ENCODE assay signal across 24 mouse cellular contexts in genomic region chr17:32750611-32751010, GRCm38 (mm10). TPM values are rescaled to one million over a fixed set of nuclear protein-coding genes. Genes with fewer than 3 reads are reported as not detected.
DNase-seq lines count a peak whose midpoint lies in the region; TF ChIP-seq lines count a peak whose summit lies in the region.
"Had no signal": no experiment of that assay in that cellular context is flagged by ENCODE, and none has a peak within 500 bp of the region (broad histone marks: within the 10 kb centered on the region; RNA-seq: fewer than 3 reads in every experiment).

No protein-coding gene starts in this region.

- TF ChIP-seq CTCF in CH12.LX (conservative IDR thresholded peaks at IDR 0.05 in 1 of 2, IDR thresholded peaks at IDR 0.05 in 1 of 2; ENCODE audit: low read depth in 2 of 2, low read length in 2 of 2), result no peak

- H3K4me1 ChIP-seq in CH12.LX (ENCODE audit: control insufficient read depth in 1 of 2, insufficient read depth in 2 of 2), result no peaks in the 10 kb centered on the region
- H3K4me1 ChIP-seq: embryonic facial prominence, embryonic 15.5 days; hindbrain, embryonic 12.5 days had no signal

- no peak overlapping the region for H3K4me3 ChIP-seq in CH12.LX (replicated peaks in 1 of 3; ENCODE audit: low read depth in 2 of 3, low read length in 2 of 3, poor library complexity in 1 of 3)
- H3K4me3 ChIP-seq: embryonic facial prominence, embryonic 15.5 days; erythroblast, embryonic 14.5 days; forebrain, embryonic 10.5 days; gastrocnemius, adult 2 months; heart, embryonic 13.5 days; hindbrain, embryonic 12.5 days had no signal

- in situ Hi-C loops in CH12.LX (cut with MboI; ENCODE audit: low pct_ligation_motif_present, low pct_unique_long_range_greater_than_20kb, low sequenced_read_pairs), result no loop called here

- dilution Hi-C loops in CH12.LX (cut with MboI; ENCODE audit: extremely low pct_ligation_motif_present, extremely low pct_unique_long_range_greater_than_20kb, low sequenced_read_pairs), result no loop called here

- no peak overlapping the region for H3K27ac ChIP-seq in CH12.LX (ENCODE audit: insufficient read depth, low read depth)
- H3K27ac ChIP-seq: embryonic facial prominence, embryonic 15.5 days; forebrain, embryonic 10.5 days; gastrocnemius, adult 2 months; heart, embryonic 13.5 days; hindbrain, embryonic 12.5 days; hindbrain, postnatal 0 days had no signal

- H3K36me3 ChIP-seq in CH12.LX (replicated peaks in 1 of 2; ENCODE audit: control insufficient read depth in 1 of 2, insufficient read depth in 1 of 2, low read length in 1 of 2), result no peaks in the 10 kb centered on the region
- H3K36me3 ChIP-seq: embryonic facial prominence, embryonic 15.5 days; forebrain, embryonic 10.5 days; G1E; heart, embryonic 13.5 days; hindbrain, embryonic 12.5 days had no signal

- peak; percentile 9 for DNase-seq in 3T3-L1 (ENCODE audit: low read depth, low spot score)
- DNase-seq in CH12.LX (ENCODE audit: extremely low read depth), result peak; percentile 6
- peak; percentile 90 for DNase-seq in R1 (ENCODE audit: low read depth, low spot score)
- peak; percentile 29 for DNase-seq in retina, postnatal 1 day
- no peak for DNase-seq in liver
- DNase-seq in cerebellum, adult 11 months, result no peak
- DNase-seq: adrenal gland, adult 2 months; adrenal gland, postnatal 25 days; B cell, adult 2 months; cerebellum, adult 2 months; cerebellum, postnatal 10 days; embryo, embryonic 11 days; gastrocnemius, adult 2 months; gastrocnemius, postnatal 25 days; heart, postnatal 4 days had no signal

- H3K9me3 ChIP-seq in CH12.LX (replicated peaks; ENCODE audit: low read length), result no peaks in the 10 kb centered on the region
- H3K9me3 ChIP-seq: embryonic facial prominence, embryonic 15.5 days; forebrain, embryonic 10.5 days; G1E; heart, embryonic 13.5 days; hindbrain, embryonic 12.5 days had no signal

- no peak for TF ChIP-seq RAD21 in CH12.LX (IDR thresholded peaks at IDR 0.05; ENCODE audit: low read depth, low read length)

- no peak for TF ChIP-seq POLR2A in CH12.LX (IDR thresholded peaks at IDR 0.05; ENCODE audit: low read depth, low read length)

- no peak for TF ChIP-seq EP300 in CH12.LX (IDR thresholded peaks at IDR 0.05; ENCODE audit: low read length)

- peak overlapping the region; percentile 61 for H3K4me2 ChIP-seq in CH12.LX (ENCODE audit: insufficient read depth, low read depth, poor library complexity, severe bottlenecking)
- H3K4me2 ChIP-seq: embryonic facial prominence, embryonic 15.5 days; heart, embryonic 13.5 days; hindbrain, embryonic 12.5 days had no signal

- no peaks in the 10 kb centered on the region for H3K79me2 ChIP-seq in CH12.LX (replicated peaks; ENCODE audit: control insufficient read depth, extremely low read depth, insufficient read depth, poor library complexity, severe bottlenecking)

- H3K27me3 ChIP-seq in CH12.LX (replicated peaks), result no peaks in the 10 kb centered on the region
- H3K27me3 ChIP-seq: embryonic facial prominence, embryonic 15.5 days; heart, embryonic 13.5 days; hindbrain, embryonic 12.5 days had no signal

- no peak overlapping the region for H3K9ac ChIP-seq in CH12.LX (ENCODE audit: insufficient read depth, low read depth)
- H3K9ac ChIP-seq: embryonic facial prominence, embryonic 15.5 days; heart, embryonic 13.5 days; hindbrain, embryonic 12.5 days had no signal

TF ChIP-seq in CH12.LX, 34 proteins besides CTCF, POLR2A, EP300 and RAD21:
- TF ChIP-seq POLR2AphosphoS2 (IDR thresholded peaks at IDR 0.05; ENCODE audit: low read depth, low read length) (no peak), TCF12 (IDR thresholded peaks at IDR 0.05; ENCODE audit: low read depth, low read length) (no peak), NRF1 (IDR thresholded peaks at IDR 0.05; ENCODE audit: low read depth, low read length) (no peak), NELFE (IDR thresholded peaks at IDR 0.05; ENCODE audit: low read depth, low read length) (no peak), USF1 (IDR thresholded peaks at IDR 0.05; ENCODE audit: low read depth, low read length) (no peak), USF2 (conservative IDR thresholded peaks at IDR 0.05; ENCODE audit: low read depth, low read length) (no peak), BHLHE40 (IDR thresholded peaks at IDR 0.05; ENCODE audit: low read depth, low read length) (no peak), MYC (IDR thresholded peaks at IDR 0.05; ENCODE audit: low read depth, low read length) (no peak), ZC3H11A (IDR thresholded peaks at IDR 0.05; ENCODE audit: low read depth, low read length) (no peak), ZNF384 (IDR thresholded peaks at IDR 0.05; ENCODE audit: low read depth, low read length) (no peak), SMC3 (IDR thresholded peaks at IDR 0.05; ENCODE audit: low read depth, low read length) (no peak), MAFK (IDR thresholded peaks at IDR 0.05; ENCODE audit: insufficient replicate concordance, low read length) (no peak), CHD1 (IDR thresholded peaks at IDR 0.05; ENCODE audit: low read depth, low read length) (no peak)

RNA-seq across cellular contexts. Expression of gene Zfp871, which starts 37.5 kb away (rescaled TPM):
- 9.8 and 11.3 TPM in 2 replicates for total RNA-seq in CH12.LX (2012; rRNA removed)
- total RNA-seq in CH12.LX (2014; rRNA removed), result 9.0 and 9.3 TPM in 2 replicates
- 10.6 and 13.4 TPM in 2 replicates for polyA plus RNA-seq in CH12.LX (2012; ENCODE audit: insufficient read length, low read depth)

RNA-seq across cellular contexts. Expression of gene Zfp811, which starts 59.1 kb away (rescaled TPM):
- total RNA-seq in CH12.LX (2012; rRNA removed), result 1.1 and 1.7 TPM in 2 replicates
- total RNA-seq in CH12.LX (2014; rRNA removed), result 5.0 and 6.6 TPM in 2 replicates
- polyA plus RNA-seq in CH12.LX (2012; ENCODE audit: insufficient read length, low read depth), result 3.4 and 4.1 TPM in 2 replicates
- total RNA-seq: common myeloid progenitor, adult 5-6 weeks; granulocyte monocyte progenitor cell, adult 5-6 weeks had no signal
- polyA plus RNA-seq: erythroblast, embryonic 14.5 days; G1E had no signal

Comparison
In these comparisons a context has a peak if more than half of its experiments do, and no peak if none do; other contexts are left out.
1. DNase-seq: peak in 3T3-L1 (single experiment), CH12.LX (single experiment), R1 (single experiment) and retina, postnatal 1 day (single experiment); none in liver (single experiment) and cerebellum, adult 11 months (single experiment).